ENCODE assay signal across 13 mouse cellular contexts in genomic region chr1:64615531-64615991, GRCm38 (mm10). TPM values are rescaled to one million over a fixed set of nuclear protein-coding genes. Genes with fewer than 3 reads are reported as not detected.
DNase-seq lines count a peak whose midpoint lies in the region; ATAC-seq and TF ChIP-seq lines count a peak whose summit lies in the region.
"Had no signal": no experiment of that assay in that cellular context is flagged by ENCODE, and none has a peak within 500 bp of the region (broad histone marks: within the 10 kb centered on the region; RNA-seq: fewer than 3 reads in every experiment).

No protein-coding gene starts in this region.

- H3K4me2 ChIP-seq in hindbrain, embryonic 12.5 days (replicated peaks): peak overlapping the region; percentile 67; the same call in 1 of the 2 replicates
- H3K4me2 ChIP-seq in hindbrain, embryonic 11.5 days (replicated peaks; ENCODE audit: low read depth, low read length): no peak overlapping the region
- H3K4me2 ChIP-seq in neural tube, embryonic 13.5 days: peak overlapping the region; percentile 73; the same call in 1 of the 2 replicates
- H3K4me2 ChIP-seq in heart, postnatal 0 days (ENCODE audit: low read depth, low read length): peak overlapping the region; percentile 85

- intact Hi-C loops in left cerebral cortex, adult 2 months (cut with DNase I): loop anchor here (5.0 kb wide), 4 partner anchors 302 to 953 kb away; no protein-coding TSS in a partner anchor

- H3K9me3 ChIP-seq in hindbrain, embryonic 12.5 days (replicated peaks): no peaks in the 10 kb centered on the region
- H3K9me3 ChIP-seq in hindbrain, embryonic 11.5 days (ENCODE audit: control insufficient read depth, low read length): no peaks in the 10 kb centered on the region
- no peaks in the 10 kb centered on the region for H3K9me3 ChIP-seq in neural tube, embryonic 13.5 days
- no peaks in the 10 kb centered on the region for H3K9me3 ChIP-seq in heart, postnatal 0 days (replicated peaks; ENCODE audit: control insufficient read depth, low read length)

- no peak for DNase-seq in hindbrain, embryonic 11.5 days (ENCODE audit: low spot score)
- DNase-seq in neural tube, embryonic 10.5 days (ENCODE audit: extremely low spot score, low spot score): no peak
- DNase-seq in heart, postnatal 0 days (ENCODE audit: low spot score): no peak
- DNase-seq in left cerebral cortex, adult 2 months (ENCODE audit: extremely low spot score in 1 of 2, low spot score in 2 of 2): no peak
- DNase-seq in cerebellum, adult 11-12 months: no peak
- DNase-seq in frontal cortex, postnatal 14 days (ENCODE audit: low spot score in 2 of 2): no peak
- DNase-seq: kidney, adult 2 months; left cerebral cortex, postnatal 4 days; right cerebral cortex, postnatal 14 days; thymus, postnatal 36 days had no signal

- H3K27me3 ChIP-seq in hindbrain, embryonic 12.5 days: no peaks in the 10 kb centered on the region
- H3K27me3 ChIP-seq in hindbrain, embryonic 11.5 days (ENCODE audit: control insufficient read depth, insufficient read depth, low read length): no peaks in the 10 kb centered on the region
- H3K27me3 ChIP-seq in neural tube, embryonic 13.5 days: no peaks in the 10 kb centered on the region
- H3K27me3 ChIP-seq in heart, postnatal 0 days (ENCODE audit: control insufficient read depth, insufficient read depth, low read length): no peaks in the 10 kb centered on the region

- no peak for ATAC-seq in hindbrain, embryonic 12.5 days (ENCODE audit: low FRiP score)
- ATAC-seq in hindbrain, embryonic 11.5 days (ENCODE audit: low FRiP score): no peak
- ATAC-seq in neural tube, embryonic 13.5 days (ENCODE audit: low read depth): no peak
- ATAC-seq in heart, postnatal 0 days (ENCODE audit: insufficient read depth, low read depth): no peak
- ATAC-seq: forebrain, embryonic 16.5 days had no signal

- peaks cover 18% of the 10 kb centered on the region for H3K4me1 ChIP-seq in hindbrain, embryonic 12.5 days
- no peaks in the 10 kb centered on the region for H3K4me1 ChIP-seq in hindbrain, embryonic 11.5 days (replicated peaks; ENCODE audit: control insufficient read depth, insufficient read depth, low read length)
- peaks cover 24% of the 10 kb centered on the region for H3K4me1 ChIP-seq in neural tube, embryonic 13.5 days (replicated peaks)
- H3K4me1 ChIP-seq in heart, postnatal 0 days (ENCODE audit: control insufficient read depth, insufficient read depth): peaks cover 13% of the 10 kb centered on the region

- H3K27ac ChIP-seq in hindbrain, embryonic 12.5 days: no peak overlapping the region
- H3K27ac ChIP-seq in hindbrain, embryonic 11.5 days (ENCODE audit: low read depth, low read length): no peak overlapping the region
- H3K27ac ChIP-seq in neural tube, embryonic 13.5 days (replicated peaks): no peak overlapping the region
- H3K27ac ChIP-seq in heart, postnatal 0 days (ENCODE audit: low read depth): peak overlapping the region; percentile 96
- H3K27ac ChIP-seq in left cerebral cortex, adult 2 months: no peak overlapping the region

- no peak overlapping the region for H3K4me3 ChIP-seq in hindbrain, embryonic 12.5 days
- H3K4me3 ChIP-seq in hindbrain, embryonic 11.5 days (ENCODE audit: low read depth, low read length): no peak overlapping the region
- H3K4me3 ChIP-seq in neural tube, embryonic 13.5 days: no peak overlapping the region
- H3K4me3 ChIP-seq in heart, postnatal 0 days (ENCODE audit: low read depth, low read length): peak overlapping the region; percentile 9
- no peak overlapping the region for H3K4me3 ChIP-seq in left cerebral cortex, adult 2 months

- H3K9ac ChIP-seq in hindbrain, embryonic 12.5 days: no peak overlapping the region
- no peak overlapping the region for H3K9ac ChIP-seq in hindbrain, embryonic 11.5 days (ENCODE audit: low read depth, low read length)
- H3K9ac ChIP-seq in neural tube, embryonic 13.5 days: no peak overlapping the region
- no peak overlapping the region for H3K9ac ChIP-seq in heart, postnatal 0 days (replicated peaks; ENCODE audit: low read depth, low read length)

- WGBS in hindbrain, embryonic 12.5 days: 79% methylated on average over 11 of the region's 11 CpGs
- 84% methylated on average over 11 of the region's 11 CpGs for WGBS in hindbrain, embryonic 11.5 days
- WGBS in neural tube, embryonic 13.5 days: 87% methylated on average over 11 of the region's 11 CpGs
- 72% methylated on average over 11 of the region's 11 CpGs for WGBS in heart, postnatal 0 days

- 0 out of 2 replicates have a peak, but pooled peaks cover 8% of the 10 kb centered on the region for H3K36me3 ChIP-seq in hindbrain, embryonic 12.5 days
- 0 out of 2 replicates have a peak, but pooled peaks cover 3% of the 10 kb centered on the region for H3K36me3 ChIP-seq in hindbrain, embryonic 11.5 days (ENCODE audit: control insufficient read depth, insufficient read depth, low read length)
- peaks cover 15% of the 10 kb centered on the region for H3K36me3 ChIP-seq in neural tube, embryonic 13.5 days
- peaks cover 20% of the 10 kb centered on the region; the same call in 1 of the 2 replicates for H3K36me3 ChIP-seq in heart, postnatal 0 days (replicated peaks; ENCODE audit: control insufficient read depth, insufficient read depth, low read length)

- TF ChIP-seq EP300 in heart, postnatal 0 days (IDR thresholded peaks at IDR 0.05; ENCODE audit: low read depth): no peak

- no peak for TF ChIP-seq CTCF in heart, postnatal 0 days (IDR thresholded peaks at IDR 0.05; ENCODE audit: low read depth)
- no peak for TF ChIP-seq CTCF in left cerebral cortex, adult 2 months (IDR thresholded peaks at IDR 0.05)

RNA-seq across cellular contexts. Expression of gene Mettl21a, which starts 1.5 kb away (rescaled TPM):
- polyA plus RNA-seq in hindbrain, embryonic 12.5 days (2016; fragmentation: Nextera tagmentation; extraction: Ambion mirVana): 20.7 and 21.1 TPM in 2 replicates
- 22.0 and 24.4 TPM in 2 replicates for polyA plus RNA-seq in hindbrain, embryonic 11.5 days (2014; fragmentation: Nextera tagmentation; extraction: Ambion mirVana)
- 15.6 and 20.4 TPM in 2 replicates for polyA plus RNA-seq in neural tube, embryonic 13.5 days (2015; fragmentation: Nextera tagmentation; extraction: Ambion mirVana)
- total RNA-seq in heart, postnatal 0 days (2014; rRNA removed; ENCODE audit: low replicate concordance): 10.2 and 21.0 TPM in 2 replicates
- 9.9 and 10.3 TPM in 2 replicates for polyA plus RNA-seq in heart, postnatal 0 days (2015; fragmentation: Nextera tagmentation; extraction: Ambion mirVana)
- total RNA-seq in left cerebral cortex, adult 2 months (2021): 10 to 100 TPM; 13.1 to 14.4 TPM
